In the genomic region with DNA sequence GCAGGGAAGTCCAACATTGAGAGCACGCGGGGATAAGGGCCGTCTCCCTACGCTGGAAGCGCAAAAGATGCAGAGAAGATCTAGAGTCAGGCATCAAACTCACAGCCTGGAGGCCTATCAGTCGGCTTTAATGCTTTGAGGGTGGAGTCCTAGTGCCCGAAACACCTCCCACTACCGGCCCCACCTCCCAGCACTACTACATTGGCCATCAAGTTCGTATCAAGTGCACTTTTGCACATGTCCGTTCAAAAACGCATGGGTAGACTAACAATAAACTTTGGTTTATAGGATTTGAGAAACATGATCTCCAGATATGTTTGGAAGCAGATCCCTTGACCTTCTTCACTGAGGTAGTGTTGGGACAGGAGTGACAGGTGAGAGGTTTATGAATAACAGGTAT, we compare ENCODE assay signal across 8 mouse cellular contexts. TPM values are rescaled to one million over a fixed set of nuclear protein-coding genes. Genes with fewer than 3 reads are reported as not detected.
DNase-seq lines count a peak whose midpoint lies in the region.

No protein-coding gene starts in this region.

- DNase-seq in heart, adult 11 months: peak; percentile 94
- no peak for DNase-seq in heart, postnatal 25 days (ENCODE audit: low spot score)
- peak; percentile 68 for DNase-seq in c-Kit-positive CD71-negative TER-119-negative erythroid progenitor cells, embryonic 14.5 days (ENCODE audit: low read depth)
- peak; percentile 46 for DNase-seq in heart, adult 8-10 months (ENCODE audit: low spot score)
- DNase-seq in kidney, adult 9 months: peak; percentile 71
- peak; percentile 51 for DNase-seq in lung, postnatal 14 days
- peak; percentile 30 for DNase-seq in ovary, postnatal 14 days (ENCODE audit: low spot score)
- DNase-seq in right cerebral cortex, adult 18-20 months: no peak

- intact Hi-C loops in heart, postnatal 25 days (cut with DNase I): loop anchor here (2.0 kb wide), 1 partner anchor 23 kb away; no protein-coding TSS in a partner anchor

RNA-seq across cellular contexts. Expression of a gene that starts 1.0 kb away (rescaled TPM):
- total RNA-seq in heart, postnatal 25 days (2021): 10 to 100 TPM; 44.6 to 44.9 TPM
- total RNA-seq in heart, adult 8-10 months (2022): 10 to 100 TPM; 34.6 to 47.6 (median 41.4) TPM

RNA-seq across cellular contexts. Expression of a gene that starts 25.3 kb away (rescaled TPM):
- total RNA-seq in heart, postnatal 25 days (2021): 10 to 100 TPM; 39.3 to 54.1 TPM
- total RNA-seq in heart, adult 8-10 months (2022): 10 to 100 TPM; 31.3 to 46.4 (median 39.0) TPM

Comparison
In these comparisons a context has a peak if more than half of its experiments do, and no peak if none do; other contexts are left out.
1. DNase-seq: peak in heart, adult 11 months (single experiment), c-Kit-positive CD71-negative TER-119-negative erythroid progenitor cells, embryonic 14.5 days (single experiment), heart, adult 8-10 months (single experiment), kidney, adult 9 months (single experiment), lung, postnatal 14 days (single experiment) and ovary, postnatal 14 days (single experiment); none in heart, postnatal 25 days (single experiment) and right cerebral cortex, adult 18-20 months (single experiment).